Mouse (Mus musculus) CD4-positive, CD25-positive, alpha-beta regulatory T cell, adult 4 months (primary cell): ENCODE measurements at regions not wholly inside any gene's neighbourhood (a gene's known extent, or its start where the extent isn't known, plus 50 kb on each side); places are given as distances from the start of the nearest gene placed in this dataset.

ENCODE experiments used
- ATAC-seq: one replicate; pipeline ENCODE4 v1.8.0; 2017

DNA sequence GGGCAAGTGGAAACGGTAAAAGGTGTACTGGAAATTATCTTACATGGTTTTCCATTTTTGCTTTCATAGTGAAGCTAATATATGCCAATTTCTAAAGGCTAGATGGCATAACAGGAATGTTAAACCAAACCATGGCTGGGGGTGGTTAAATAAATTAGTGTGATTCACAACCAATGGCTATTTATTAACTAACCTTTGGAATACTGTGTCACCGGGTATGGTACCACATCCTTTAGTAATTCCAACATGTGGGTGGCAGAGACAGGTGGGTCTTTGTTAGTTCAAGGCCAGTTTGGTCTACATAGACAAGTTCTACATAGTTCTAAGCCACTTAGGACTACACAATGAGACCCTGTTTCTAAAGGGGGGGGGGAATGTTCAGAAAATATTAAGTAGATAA lies 179.8 kb upstream of the Plxnc1 start:
- ATAC-seq = no peak

DNA sequence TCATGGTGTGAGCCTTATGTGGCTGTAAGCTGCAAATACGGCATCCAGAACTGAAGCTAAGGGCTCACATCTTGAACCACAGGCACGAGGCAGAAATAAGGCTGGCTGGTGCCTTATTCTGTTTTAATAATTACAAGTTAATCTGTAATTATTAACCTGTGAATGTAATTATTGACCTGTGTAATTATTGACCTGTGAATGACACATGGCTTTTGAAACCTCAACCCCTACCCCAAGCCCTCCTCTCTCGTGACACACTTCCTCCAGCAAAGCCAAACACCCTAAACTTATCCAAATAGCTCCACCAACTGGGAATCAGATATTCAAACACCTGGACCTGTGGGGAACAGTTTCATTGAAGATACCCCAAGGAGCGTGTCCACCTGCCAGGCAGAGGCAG lies 175.4 kb upstream of the Plxnc1 start:
- no peak for ATAC-seq

DNA sequence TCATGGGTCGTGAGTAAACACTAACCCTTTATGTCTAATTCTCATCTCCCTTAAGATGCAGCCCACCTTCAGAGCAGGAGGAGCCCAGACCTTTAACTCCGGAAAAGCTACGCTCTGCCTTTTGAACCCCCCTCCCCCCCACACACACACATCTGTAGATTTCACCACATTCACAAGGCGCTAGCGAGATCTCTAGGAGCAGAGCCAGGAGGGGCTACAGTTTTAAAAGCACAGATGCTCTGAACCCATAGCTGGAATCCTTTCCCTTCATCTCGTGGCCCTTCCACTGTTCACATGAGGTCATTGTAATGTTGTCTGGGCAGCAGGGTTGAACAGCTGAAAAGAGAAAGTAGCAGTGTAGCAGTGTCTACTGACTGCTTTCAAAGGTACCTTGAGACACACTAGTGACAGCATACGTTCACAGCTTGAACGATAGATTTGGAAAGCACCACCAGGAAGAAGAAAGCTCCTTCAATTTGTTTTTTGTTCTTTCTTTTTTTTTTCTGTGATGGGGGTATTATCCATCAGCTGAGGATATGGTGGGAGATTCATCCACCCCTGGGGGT lies 174.2 kb upstream of the Plxnc1 start:
- peak; percentile 86 for ATAC-seq

GRCm38 (mm10) chr10:95117731-95118212 lies 173.1 kb upstream of the Plxnc1 start:
- ATAC-seq = no peak

- no peak for ATAC-seq
These were observed 172.6 kb upstream of the Plxnc1 start for GRCm38 (mm10) chr10:95117041-95117730.

GRCm38 (mm10) chr10:95116579-95117011 lies 172.0 kb upstream of the Plxnc1 start:
- ATAC-seq = no peak

GRCm38 (mm10) chr10:95112837-95113388 lies 168.3 kb upstream of the Plxnc1 start:
- ATAC-seq = peak; percentile 26

DNA sequence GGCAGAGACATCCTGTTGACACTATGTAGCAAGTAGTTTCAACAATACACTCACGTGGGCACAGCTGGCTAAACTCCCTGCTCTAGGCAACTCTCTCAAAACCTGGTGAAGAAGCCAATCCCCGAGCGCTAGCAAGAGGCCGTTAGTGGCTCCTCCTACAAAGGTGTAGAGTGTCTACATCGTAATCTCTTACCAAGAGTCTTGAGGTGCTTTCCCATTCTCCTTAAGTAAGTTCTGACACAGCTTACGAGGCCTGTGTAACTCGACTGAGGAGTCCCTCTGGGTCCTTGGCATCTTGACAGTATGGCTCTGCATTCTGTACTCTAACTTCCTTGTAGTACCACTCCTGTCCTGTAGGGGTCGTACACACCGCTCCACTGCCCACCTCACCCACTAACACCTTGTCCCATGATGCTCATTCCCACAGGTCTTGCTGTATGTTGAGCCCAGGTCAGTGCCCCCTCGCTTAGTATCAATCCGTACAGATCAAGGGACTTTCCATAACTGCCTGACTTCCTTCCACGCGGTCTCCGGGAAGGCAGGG lies 167.7 kb upstream of the Plxnc1 start:
- peak; percentile 57 for ATAC-seq

- no peak for ATAC-seq
These were observed 166.2 kb upstream of the Plxnc1 start for GRCm38 (mm10) chr10:95110786-95111185.

DNA sequence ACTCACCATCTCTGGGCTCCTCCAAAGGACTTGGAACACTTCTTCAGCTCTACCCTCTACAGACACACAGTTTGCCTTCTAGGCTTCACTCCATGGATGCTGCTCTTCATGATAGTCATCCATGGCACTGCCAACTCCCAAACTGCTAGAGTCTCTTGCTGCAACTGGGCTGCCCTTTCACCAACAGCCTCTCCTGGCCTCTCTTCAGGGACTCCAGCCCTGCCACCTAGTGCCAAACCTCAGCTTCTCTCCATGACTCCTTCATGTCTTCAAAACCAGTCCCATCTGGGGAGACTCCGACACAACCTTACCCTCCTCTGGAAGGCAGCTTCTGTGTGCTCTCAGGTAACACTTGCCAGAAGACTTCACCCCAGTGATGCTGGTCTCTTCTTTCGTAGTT lies 164.9 kb upstream of the Plxnc1 start:
- no peak for ATAC-seq

- ATAC-seq = no peak
These were observed 163.1 kb upstream of the Plxnc1 start for GRCm38 (mm10) chr10:95107532-95108251.

GRCm38 (mm10) chr10:95103808-95104207 lies 159.2 kb upstream of the Plxnc1 start:
- ATAC-seq = peak; percentile 85

DNA sequence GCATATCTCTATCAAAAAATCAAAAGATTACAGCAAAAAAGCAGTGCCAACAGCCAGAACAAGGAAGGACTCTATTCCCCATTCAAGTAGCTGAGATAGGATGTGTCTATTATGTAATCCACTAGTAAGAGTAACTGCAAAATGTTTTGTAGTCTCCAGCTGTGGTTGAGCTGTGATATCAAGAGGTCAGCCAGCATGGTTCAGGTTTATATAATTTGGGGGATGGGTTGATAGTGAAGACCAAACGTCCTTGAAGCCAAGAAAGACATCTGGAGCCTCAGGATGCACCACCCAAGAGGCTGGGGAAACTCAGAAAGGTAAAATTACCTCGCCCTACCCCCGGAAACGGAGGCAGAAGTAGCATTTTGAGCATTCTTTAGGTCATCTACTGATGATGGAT lies 158.3 kb upstream of the Plxnc1 start:
- no peak for ATAC-seq

- ATAC-seq = no peak
These were observed 155.3 kb upstream of the Plxnc1 start for GRCm38 (mm10) chr10:95099906-95100305.

- ATAC-seq = no peak
These were observed 151.2 kb upstream of the Plxnc1 start for GRCm38 (mm10) chr10:95095847-95096246.

GRCm38 (mm10) chr10:95094771-95095170 lies 150.1 kb upstream of the Plxnc1 start:
- ATAC-seq = no peak

DNA sequence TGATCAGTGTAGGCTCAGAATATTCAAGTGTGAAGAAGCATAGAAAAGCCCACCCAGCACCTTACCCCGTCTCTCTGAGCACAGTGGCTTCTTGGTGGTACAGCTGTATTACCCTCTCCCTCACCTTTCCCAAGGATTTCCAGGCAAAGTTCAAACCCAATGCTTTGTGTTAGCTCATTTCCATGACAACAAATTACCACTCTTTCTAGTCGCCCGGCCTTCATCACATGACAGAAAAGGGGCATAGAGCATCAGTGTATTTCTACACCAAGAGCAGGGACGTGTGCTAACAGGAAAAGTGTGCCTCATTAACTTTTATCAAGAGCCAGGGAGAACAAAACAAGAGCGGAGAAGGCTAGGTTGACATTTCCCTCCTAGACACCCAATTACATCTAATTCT lies 148.6 kb upstream of the Plxnc1 start:
- no peak for ATAC-seq

- ATAC-seq = no peak
These were observed 146.5 kb upstream of the Plxnc1 start for GRCm38 (mm10) chr10:95091086-95091485.

DNA sequence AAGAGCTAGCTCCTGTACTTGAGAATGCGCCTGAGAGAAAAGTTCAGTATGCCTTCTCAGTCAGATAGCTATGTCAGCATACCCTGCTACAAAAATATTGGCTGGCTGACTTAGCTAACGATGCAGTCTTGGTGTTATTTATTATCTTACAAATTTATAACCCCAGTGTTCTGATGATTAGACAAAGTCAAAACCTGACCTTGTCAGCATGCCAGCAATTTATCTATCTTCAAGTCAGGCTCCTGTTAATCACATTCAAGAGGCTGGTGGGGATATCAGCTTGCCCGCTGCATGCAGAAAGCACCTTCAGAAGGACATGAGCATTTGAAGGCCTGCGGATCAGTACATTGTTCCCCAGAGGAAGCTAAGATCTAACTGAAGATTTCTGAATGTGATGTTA lies 146.0 kb upstream of the Plxnc1 start:
- ATAC-seq = no peak

DNA sequence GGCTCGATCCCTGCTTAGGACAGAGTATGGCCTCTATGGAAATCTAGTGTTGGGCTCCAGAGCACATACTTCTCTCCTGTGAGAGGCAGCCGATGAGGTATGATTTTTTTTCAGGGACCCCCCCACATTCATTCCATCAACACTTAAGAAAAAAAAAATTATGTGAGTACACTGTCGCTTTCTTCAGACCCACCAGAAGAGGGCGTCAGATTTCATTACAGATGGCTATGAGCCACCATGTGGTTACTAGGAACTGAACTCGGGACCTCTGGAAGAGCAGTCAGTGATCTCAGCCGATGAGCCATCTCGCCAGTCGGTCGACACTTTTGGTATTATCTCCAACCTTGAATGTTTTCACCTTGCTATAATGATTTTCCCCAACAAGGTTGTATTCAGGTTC lies 145.4 kb upstream of the Plxnc1 start:
- no peak for ATAC-seq

- ATAC-seq = no peak
These were observed 143.4 kb upstream of the Plxnc1 start for GRCm38 (mm10) chr10:95087864-95088570.

GRCm38 (mm10) chr10:95086755-95087154 lies 142.1 kb upstream of the Plxnc1 start:
- ATAC-seq = peak; percentile 73
